Mouse (Mus musculus): Measurements from ENCODE around the gene Acod1. TPM values are rescaled to one million over a fixed set of nuclear protein-coding genes. Genes with fewer than 3 reads are reported as not detected.

Gene Acod1
- polyA plus RNA-seq, 1 experiment from 2014 or later: not detected

- no peaks in the 10 kb centered on the region; the same call in 1 of the 2 replicates for H3K36me3 ChIP-seq (ENCODE audit: control insufficient read depth, insufficient read depth)
- H3K9me3 ChIP-seq (ENCODE audit: control insufficient read depth, low read length): no peaks in the 10 kb centered on the region
- peak; percentile 96 for ATAC-seq
- no peaks in the 10 kb centered on the region for H3K27me3 ChIP-seq (replicated peaks; ENCODE audit: control insufficient read depth, insufficient read depth, low read length)
- peak within 1 kb of the TSS; percentile 77 for H3K9ac ChIP-seq (replicated peaks; ENCODE audit: low read depth, low read length)
- peak within 1 kb of the TSS; percentile 71 for H3K27ac ChIP-seq (ENCODE audit: low read length)
- 0% methylated on average over 65 of the region's 65 CpGs for WGBS
- H3K4me3 ChIP-seq (replicated peaks; ENCODE audit: low read length): peak within 1 kb of the TSS; percentile 79
- peaks cover 13% of the 10 kb centered on the region for H3K4me1 ChIP-seq (replicated peaks; ENCODE audit: control insufficient read depth, insufficient read depth, low read length)
- H3K4me2 ChIP-seq (ENCODE audit: low read length): peak within 1 kb of the TSS; percentile 97
Observed at GRCm38 (mm10) chr14:103069864-103070611, 23.3 kb downstream of the Acod1 start, which contains the start of gene Cln5. Gene Cln5, plus strand, starts transcription at chr14:103070216.

GRCm38 (mm10) chr14:103070790-103071189 lies 24.0 kb downstream of the Acod1 start:
- no peak for ATAC-seq
- 2% methylated on average over 10 of the region's 10 CpGs for WGBS
- Histone ChIP-seq H3K9me3 (ENCODE audit: control insufficient read depth, low read length) (no peaks in the 10 kb centered on the region), H3K4me1 (replicated peaks; ENCODE audit: control insufficient read depth, insufficient read depth, low read length) (peaks cover 9% of the 10 kb centered on the region), H3K4me2 (ENCODE audit: low read length) (peak overlapping the region; percentile 97), H3K27me3 (replicated peaks; ENCODE audit: control insufficient read depth, insufficient read depth, low read length) (no peaks in the 10 kb centered on the region), H3K4me3 (replicated peaks; ENCODE audit: low read length) (peak overlapping the region; percentile 79), H3K36me3 (ENCODE audit: control insufficient read depth, insufficient read depth) (no peaks in the 10 kb centered on the region; the same call in 1 of the 2 replicates), H3K27ac (ENCODE audit: low read length) (no peak overlapping the region), H3K9ac (replicated peaks; ENCODE audit: low read depth, low read length) (peak overlapping the region; percentile 77)

- Histone ChIP-seq H3K27me3 (replicated peaks; ENCODE audit: control insufficient read depth, insufficient read depth, low read length) (no peaks in the 10 kb centered on the region), H3K9ac (replicated peaks; ENCODE audit: low read depth, low read length) (no peak overlapping the region), H3K4me1 (replicated peaks; ENCODE audit: control insufficient read depth, insufficient read depth, low read length) (peaks cover 9% of the 10 kb centered on the region), H3K9me3 (ENCODE audit: control insufficient read depth, low read length) (no peaks in the 10 kb centered on the region), H3K4me3 (replicated peaks; ENCODE audit: low read length) (no peak overlapping the region), H3K27ac (ENCODE audit: low read length) (no peak overlapping the region), H3K4me2 (ENCODE audit: low read length) (no peak overlapping the region), H3K36me3 (ENCODE audit: control insufficient read depth, insufficient read depth) (peaks cover 1% of the 10 kb centered on the region; the same call in 1 of the 2 replicates)
- ATAC-seq: no peak
- 94% methylated on average over 12 of the region's 12 CpGs for WGBS
Observed at GRCm38 (mm10) chr14:103071471-103071870, 24.7 kb downstream of the Acod1 start.

- H3K36me3 ChIP-seq (ENCODE audit: control insufficient read depth, insufficient read depth): peaks cover 2% of the 10 kb centered on the region; the same call in 1 of the 2 replicates
- H3K9me3 ChIP-seq (ENCODE audit: control insufficient read depth, low read length): no peaks in the 10 kb centered on the region
- no peak for ATAC-seq
- H3K27ac ChIP-seq (ENCODE audit: low read length): no peak overlapping the region
- no peak overlapping the region for H3K4me3 ChIP-seq (replicated peaks; ENCODE audit: low read length)
- no peak overlapping the region for H3K4me2 ChIP-seq (ENCODE audit: low read length)
- no peaks in the 10 kb centered on the region for H3K27me3 ChIP-seq (replicated peaks; ENCODE audit: control insufficient read depth, insufficient read depth, low read length)
- H3K4me1 ChIP-seq (replicated peaks; ENCODE audit: control insufficient read depth, insufficient read depth, low read length): peaks cover 9% of the 10 kb centered on the region
- 88% methylated on average over 4 of the region's 4 CpGs for whole genome bisulfite sequencing
- no peak overlapping the region for H3K9ac ChIP-seq (replicated peaks; ENCODE audit: low read depth, low read length)
Observed at GRCm38 (mm10) chr14:103072731-103073130, 26.0 kb downstream of the Acod1 start.

GRCm38 (mm10) chr14:103073825-103074224 lies 27.0 kb downstream of the Acod1 start:
- peaks cover 9% of the 10 kb centered on the region for H3K4me1 ChIP-seq (replicated peaks; ENCODE audit: control insufficient read depth, insufficient read depth, low read length)
- no peaks in the 10 kb centered on the region for H3K9me3 ChIP-seq (ENCODE audit: control insufficient read depth, low read length)
- no peaks in the 10 kb centered on the region for H3K27me3 ChIP-seq (replicated peaks; ENCODE audit: control insufficient read depth, insufficient read depth, low read length)
- peaks cover 2% of the 10 kb centered on the region; the same call in 1 of the 2 replicates for H3K36me3 ChIP-seq (ENCODE audit: control insufficient read depth, insufficient read depth)
- no peak overlapping the region for H3K4me2 ChIP-seq (ENCODE audit: low read length)
- H3K9ac ChIP-seq (replicated peaks; ENCODE audit: low read depth, low read length): no peak overlapping the region
- H3K27ac ChIP-seq (ENCODE audit: low read length): no peak overlapping the region
- 76% methylated on average over 8 of the region's 8 CpGs for WGBS
- no peak overlapping the region for H3K4me3 ChIP-seq (replicated peaks; ENCODE audit: low read length)
- ATAC-seq: no peak

GRCm38 (mm10) chr14:103075166-103075565 lies 28.4 kb downstream of the Acod1 start:
- WGBS: 93% methylated on average over 7 of the region's 7 CpGs
- no peaks in the 10 kb centered on the region for H3K27me3 ChIP-seq (replicated peaks; ENCODE audit: control insufficient read depth, insufficient read depth, low read length)
- H3K9me3 ChIP-seq (ENCODE audit: control insufficient read depth, low read length): no peaks in the 10 kb centered on the region
- H3K27ac ChIP-seq (ENCODE audit: low read length): no peak overlapping the region
- no peak for ATAC-seq
- no peak overlapping the region for H3K4me3 ChIP-seq (replicated peaks; ENCODE audit: low read length)
- H3K9ac ChIP-seq (replicated peaks; ENCODE audit: low read depth, low read length): no peak overlapping the region
- H3K4me2 ChIP-seq (ENCODE audit: low read length): no peak overlapping the region
- peaks cover 9% of the 10 kb centered on the region for H3K4me1 ChIP-seq (replicated peaks; ENCODE audit: control insufficient read depth, insufficient read depth, low read length)
- H3K36me3 ChIP-seq (ENCODE audit: control insufficient read depth, insufficient read depth): peaks cover 2% of the 10 kb centered on the region; the same call in 1 of the 2 replicates

- Histone ChIP-seq H3K9ac (replicated peaks; ENCODE audit: low read depth, low read length) (no peak overlapping the region), H3K9me3 (ENCODE audit: control insufficient read depth, low read length) (no peaks in the 10 kb centered on the region), H3K4me3 (replicated peaks; ENCODE audit: low read length) (no peak overlapping the region), H3K36me3 (ENCODE audit: control insufficient read depth, insufficient read depth) (peaks cover 2% of the 10 kb centered on the region; the same call in 1 of the 2 replicates), H3K27ac (ENCODE audit: low read length) (no peak overlapping the region), H3K4me1 (replicated peaks; ENCODE audit: control insufficient read depth, insufficient read depth, low read length) (peaks cover 3% of the 10 kb centered on the region; the same call in 1 of the 2 replicates), H3K27me3 (replicated peaks; ENCODE audit: control insufficient read depth, insufficient read depth, low read length) (no peaks in the 10 kb centered on the region), H3K4me2 (ENCODE audit: low read length) (no peak overlapping the region)
- ATAC-seq: no peak
- 90% methylated on average over 9 of the region's 9 CpGs for whole genome bisulfite sequencing
Observed at GRCm38 (mm10) chr14:103077272-103078005, 30.7 kb downstream of the Acod1 start.

- H3K27ac ChIP-seq (ENCODE audit: low read length): no peak overlapping the region
- no peak overlapping the region for H3K9ac ChIP-seq (replicated peaks; ENCODE audit: low read depth, low read length)
- no peaks in the 10 kb centered on the region for H3K9me3 ChIP-seq (ENCODE audit: control insufficient read depth, low read length)
- H3K27me3 ChIP-seq (replicated peaks; ENCODE audit: control insufficient read depth, insufficient read depth, low read length): no peaks in the 10 kb centered on the region
- 87% methylated on average over 16 of the region's 16 CpGs for WGBS
- H3K4me2 ChIP-seq (ENCODE audit: low read length): no peak overlapping the region
- peaks cover 3% of the 10 kb centered on the region; the same call in 1 of the 2 replicates for H3K4me1 ChIP-seq (replicated peaks; ENCODE audit: control insufficient read depth, insufficient read depth, low read length)
- H3K4me3 ChIP-seq (replicated peaks; ENCODE audit: low read length): no peak overlapping the region
- H3K36me3 ChIP-seq (ENCODE audit: control insufficient read depth, insufficient read depth): peaks cover 8% of the 10 kb centered on the region
- 0 out of 2 replicates have a peak, but pooled peaks have one; percentile 34 for ATAC-seq
Observed at GRCm38 (mm10) chr14:103078006-103078912, 31.5 kb downstream of the Acod1 start.
